Mouse (Mus musculus) forebrain, embryonic 10.5 days (tissue): ENCODE results near the gene Arglu1. TPM values are rescaled to one million over a fixed set of nuclear protein-coding genes. Genes with fewer than 3 reads are reported as not detected.
A peak's percentile ranks its signal among the peaks of the same experiment; 100 is the strongest.

Experiments used
- DNase-seq: peaks from one replicate; pipeline ENCODE4 v3.0.0-alpha.2; 2017; ENCODE audit warnings: low spot score; ENCODE audit errors: extremely low spot score
- H3K27ac ChIP-seq: fragments of 300-500 bp; sonication (generic); 2 replicates; pipeline ENCODE4 v1.5.1; 2016; ENCODE audit warnings: mild to moderate bottlenecking
- H3K27me3 ChIP-seq: fragments of 300-500 bp; sonication (generic); 2 replicates; pipeline ENCODE4 v1.6.1; 2016; ENCODE audit warnings: mild to moderate bottlenecking; ENCODE audit not compliant: poor library complexity, severe bottlenecking
- H3K36me3 ChIP-seq: fragments of 300-500 bp; sonication (generic); replicated peaks from 2 replicates; pipeline ENCODE4 v1.6.1; 2016; ENCODE audit warnings: mild to moderate bottlenecking, moderate library complexity
- H3K4me1 ChIP-seq: fragments of 300-500 bp; sonication (generic); 2 replicates; pipeline ENCODE4 v1.6.1; 2016
- H3K4me3 ChIP-seq: fragments of 300-500 bp; sonication (generic); 2 replicates; pipeline ENCODE4 v1.5.1; 2016; ENCODE audit warnings: mild to moderate bottlenecking, moderate library complexity
- H3K9me3 ChIP-seq: fragments of 300-500 bp; sonication (generic); 2 replicates; pipeline ENCODE4 v1.6.1; 2016; ENCODE audit warnings: mild to moderate bottlenecking, moderate library complexity
- WGBS: fragments of 180-500 bp; shearing (Covaris S2); methylation state at CpG from one replicate; pipeline ENCODE4 v1.1.7; 2016; 5-methylcytosine and 5-hydroxymethylcytosine counted together
- polyA plus RNA-seq: library from polyadenylated mRNA; unstranded; fragments of >200 nt; fragmentation: Nextera tagmentation; extraction: Ambion mirVana; gene quantifications from 2 replicates; pipeline ENCODE4 v1.2.1, GENCODE M21; 2016

The Arglu1 gene
- polyA plus RNA-seq, 1 experiment from 2014 or later: 154 TPM

- WGBS: 9% methylated on average over 24 of the region's 24 CpGs
- Histone ChIP-seq H3K4me1 (peaks cover 79% of the 10 kb centered on the region), H3K27me3 (peaks cover 28% of the 10 kb centered on the region), H3K36me3 (peaks cover 15% of the 10 kb centered on the region), H3K27ac (peak overlapping the region; percentile 98), H3K4me3 (peak overlapping the region; percentile 97), H3K9me3 (no peaks in the 10 kb centered on the region)
- DNase-seq: peak; percentile 85
Observed at GRCm38 (mm10) chr8:8655346-8656340, 34.7 kb downstream of the Arglu1 start.

- Histone ChIP-seq H3K9me3 (no peaks in the 10 kb centered on the region), H3K27ac (peak overlapping the region; percentile 98), H3K4me1 (peaks cover 96% of the 10 kb centered on the region), H3K4me3 (peak overlapping the region; percentile 97), H3K36me3 (peaks cover 29% of the 10 kb centered on the region), H3K27me3 (peaks cover 44% of the 10 kb centered on the region)
- WGBS: 39% methylated on average over 12 of the region's 12 CpGs
- DNase-seq: no peak
Observed at GRCm38 (mm10) chr8:8653906-8654489, 36.3 kb downstream of the Arglu1 start.

GRCm38 (mm10) chr8:8653343-8653742 is 37.0 kb downstream of the Arglu1 start:
- Histone ChIP-seq H3K27me3 (peaks cover 49% of the 10 kb centered on the region), H3K36me3 (peaks cover 35% of the 10 kb centered on the region), H3K9me3 (no peaks in the 10 kb centered on the region), H3K4me1 (peaks cover 99% of the 10 kb centered on the region), H3K4me3 (peak overlapping the region; percentile 97; the same call in 1 of the 2 replicates), H3K27ac (peak overlapping the region; percentile 98)
- DNase-seq: no peak
- 66% methylated on average over 5 of the region's 5 CpGs for WGBS

GRCm38 (mm10) chr8:8652388-8652787 is 37.9 kb downstream of the Arglu1 start:
- Histone ChIP-seq H3K27ac (no peak overlapping the region; the same call in 1 of the 2 replicates), H3K4me1 (peaks cover 97% of the 10 kb centered on the region), H3K9me3 (no peaks in the 10 kb centered on the region), H3K27me3 (peaks cover 49% of the 10 kb centered on the region), H3K36me3 (peaks cover 38% of the 10 kb centered on the region), H3K4me3 (no peak overlapping the region)
- WGBS: 90% methylated on average over 4 of the region's 4 CpGs
- no peak for DNase-seq

GRCm38 (mm10) chr8:8649944-8650343 is 40.4 kb downstream of the Arglu1 start:
- peaks cover 49% of the 10 kb centered on the region for H3K27me3 ChIP-seq
- no peak overlapping the region for H3K4me3 ChIP-seq
- DNase-seq: no peak
- 74% methylated on average over 8 of the region's 8 CpGs for WGBS
- peaks cover 90% of the 10 kb centered on the region for H3K4me1 ChIP-seq
- no peak overlapping the region for H3K27ac ChIP-seq
- peaks cover 54% of the 10 kb centered on the region for H3K36me3 ChIP-seq
- no peaks in the 10 kb centered on the region for H3K9me3 ChIP-seq

GRCm38 (mm10) chr8:8649536-8649935 is 40.8 kb downstream of the Arglu1 start:
- Histone ChIP-seq H3K36me3 (peaks cover 54% of the 10 kb centered on the region), H3K4me1 (peaks cover 87% of the 10 kb centered on the region), H3K27me3 (peaks cover 49% of the 10 kb centered on the region), H3K4me3 (no peak overlapping the region), H3K27ac (no peak overlapping the region), H3K9me3 (no peaks in the 10 kb centered on the region)
- DNase-seq: no peak
- WGBS: 98% methylated on average over 3 of the region's 3 CpGs

GRCm38 (mm10) chr8:8648686-8649085 is 41.6 kb downstream of the Arglu1 start:
- 89% methylated on average over 7 of the region's 7 CpGs for WGBS
- peaks cover 49% of the 10 kb centered on the region for H3K27me3 ChIP-seq
- no peak overlapping the region for H3K4me3 ChIP-seq
- no peak for DNase-seq
- H3K27ac ChIP-seq: no peak overlapping the region
- peaks cover 87% of the 10 kb centered on the region for H3K4me1 ChIP-seq
- H3K36me3 ChIP-seq: peaks cover 58% of the 10 kb centered on the region
- no peaks in the 10 kb centered on the region for H3K9me3 ChIP-seq

- WGBS: 77% methylated on average over 7 of the region's 7 CpGs
- H3K27ac ChIP-seq: no peak overlapping the region
- peaks cover 58% of the 10 kb centered on the region for H3K36me3 ChIP-seq
- H3K9me3 ChIP-seq: no peaks in the 10 kb centered on the region
- no peak for DNase-seq
- H3K4me3 ChIP-seq: no peak overlapping the region
- peaks cover 87% of the 10 kb centered on the region for H3K4me1 ChIP-seq
- H3K27me3 ChIP-seq: peaks cover 43% of the 10 kb centered on the region
Observed at GRCm38 (mm10) chr8:8647824-8648223, 42.5 kb downstream of the Arglu1 start.

- Histone ChIP-seq H3K4me1 (peaks cover 87% of the 10 kb centered on the region), H3K4me3 (no peak overlapping the region), H3K36me3 (peaks cover 58% of the 10 kb centered on the region), H3K9me3 (no peaks in the 10 kb centered on the region), H3K27ac (no peak overlapping the region), H3K27me3 (peaks cover 38% of the 10 kb centered on the region)
- no peak for DNase-seq
- 72% methylated on average over 3 of the region's 3 CpGs for WGBS
Observed at GRCm38 (mm10) chr8:8647319-8647718, 43.0 kb downstream of the Arglu1 start.

GRCm38 (mm10) chr8:8644160-8644915 is 46.0 kb downstream of the Arglu1 start:
- peaks cover 54% of the 10 kb centered on the region for H3K36me3 ChIP-seq
- 86% methylated on average over 11 of the region's 11 CpGs for WGBS
- peaks cover 8% of the 10 kb centered on the region for H3K27me3 ChIP-seq
- no peak overlapping the region for H3K4me3 ChIP-seq
- no peaks in the 10 kb centered on the region for H3K9me3 ChIP-seq
- H3K27ac ChIP-seq: no peak overlapping the region
- H3K4me1 ChIP-seq: peaks cover 87% of the 10 kb centered on the region
- no peak for DNase-seq

- peaks cover 58% of the 10 kb centered on the region for H3K4me1 ChIP-seq
- H3K27ac ChIP-seq: peak overlapping the region; percentile 13; the same call in 1 of the 2 replicates
- whole genome bisulfite sequencing: 11% methylated on average over 4 of the region's 4 CpGs
- peaks cover 67% of the 10 kb centered on the region for H3K36me3 ChIP-seq
- H3K4me3 ChIP-seq: no peak overlapping the region
- peak; percentile 44 for DNase-seq
- H3K27me3 ChIP-seq: no peaks in the 10 kb centered on the region
- H3K9me3 ChIP-seq: no peaks in the 10 kb centered on the region
Observed at GRCm38 (mm10) chr8:8640264-8640588, 50.1 kb downstream of the Arglu1 start.

- peak overlapping the region; percentile 48; the same call in 1 of the 2 replicates for H3K27ac ChIP-seq
- H3K4me1 ChIP-seq: peaks cover 58% of the 10 kb centered on the region
- H3K27me3 ChIP-seq: no peaks in the 10 kb centered on the region
- H3K4me3 ChIP-seq: no peak overlapping the region
- no peak for DNase-seq
- H3K36me3 ChIP-seq: peaks cover 72% of the 10 kb centered on the region
- no peaks in the 10 kb centered on the region for H3K9me3 ChIP-seq
- WGBS: 42% methylated on average over 8 of the region's 8 CpGs
Observed at GRCm38 (mm10) chr8:8639569-8640263, 50.6 kb downstream of the Arglu1 start.
